Mouse (Mus musculus): ENCODE measurements around the gene Elovl1. TPM values are rescaled to one million over a fixed set of nuclear protein-coding genes. Genes with fewer than 3 reads are reported as not detected.

Gene Elovl1
- polyA plus RNA-seq, 1 experiment: 1,062 TPM

DNA sequence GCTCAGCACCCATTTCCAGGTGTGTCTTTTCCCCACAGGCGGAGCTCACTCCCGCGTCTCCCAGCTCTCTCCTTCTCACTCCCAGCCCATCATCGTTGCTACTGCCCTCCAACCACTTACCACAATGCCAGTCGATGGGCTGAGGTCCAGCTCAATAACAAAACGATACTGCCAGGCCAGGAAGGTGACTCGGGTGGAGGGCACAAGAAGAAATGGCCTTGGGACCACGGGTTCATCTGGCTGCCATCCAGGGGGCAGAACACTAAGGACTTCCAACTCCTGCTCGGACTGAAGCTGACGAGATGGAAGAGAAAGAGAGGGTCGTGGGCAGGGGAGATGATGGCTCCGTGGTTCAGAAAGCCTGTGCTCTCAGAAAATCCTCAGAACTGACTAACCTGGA is 25.2 kb upstream of the Elovl1 start:
- no peak for TF ChIP-seq CTCF (IDR thresholded peaks at IDR 0.05; ENCODE audit: insufficient read depth, low read length)
- no peak for TF ChIP-seq POLR2A (IDR thresholded peaks at IDR 0.05; ENCODE audit: borderline replicate concordance, extremely low read depth, low read depth, low read length)
- H3K4me1 ChIP-seq (ENCODE audit: control insufficient read depth, insufficient read depth, low read length): no peaks in the 10 kb centered on the region; the same call in none of the 2 replicates
- no peak overlapping the region for H3K4me3 ChIP-seq (replicated peaks; ENCODE audit: extremely low read depth, low read depth, low read length)
- DNase-seq: no peak
- 85% methylated on average over 12 of the region's 12 CpGs for WGBS

DNA sequence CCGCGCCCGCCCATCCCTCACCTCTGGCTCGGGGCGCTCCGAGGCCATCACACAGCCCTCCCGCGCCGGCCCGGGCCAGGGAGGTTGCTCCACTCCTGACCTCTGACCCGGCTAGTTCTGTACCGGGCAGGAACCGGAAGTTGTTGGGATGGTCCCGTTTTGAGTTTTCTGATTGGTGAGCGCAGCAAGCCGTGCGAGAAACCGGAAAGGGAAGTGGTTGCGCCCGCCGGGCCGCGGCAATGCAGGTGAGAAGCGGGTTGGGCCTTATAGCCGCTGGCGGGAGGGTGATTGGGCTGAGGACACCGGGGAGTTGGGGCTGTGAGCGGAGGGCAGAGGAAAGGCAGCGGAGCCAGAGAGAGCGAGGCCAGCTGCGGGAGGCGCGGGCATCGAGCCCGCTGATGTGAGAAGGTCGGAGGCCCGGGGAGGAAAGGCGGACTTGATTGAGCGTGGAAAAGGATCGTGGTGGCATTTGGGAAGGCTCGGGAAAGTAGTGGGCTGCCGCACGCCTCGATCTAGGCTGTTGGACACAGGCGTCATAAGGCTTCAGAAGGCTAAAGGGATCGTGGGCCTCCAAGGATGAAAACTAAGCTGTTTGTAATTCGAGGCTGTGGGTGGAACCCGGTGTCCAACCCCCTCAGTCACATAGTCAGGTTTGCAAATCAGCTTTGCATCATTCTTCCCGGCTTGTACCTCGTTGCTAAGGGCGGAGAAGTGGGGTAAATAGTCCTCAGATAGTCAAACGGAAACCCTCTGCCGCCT is 18.6 kb upstream of the Elovl1 start, which contains the start of the genes Szt2 and Med8:
Szt2 (minus strand) TSS at position 132 of the 759 bp plus-strand sequence.
Med8 (plus strand) TSS at position 196 of the 759 bp plus-strand sequence.
- peak; percentile 89 for DNase-seq
- Histone ChIP-seq H3K4me3 (replicated peaks; ENCODE audit: extremely low read depth, low read depth, low read length) (peak within 1 kb of the TSS; percentile 97), H3K4me1 (ENCODE audit: control insufficient read depth, insufficient read depth, low read length) (peaks cover 8% of the 10 kb centered on the region)
- WGBS: 1% methylated on average over 53 of the region's 53 CpGs
- TF ChIP-seq CTCF (IDR thresholded peaks at IDR 0.05; ENCODE audit: insufficient read depth, low read length) (no peak), POLR2A (IDR thresholded peaks at IDR 0.05; ENCODE audit: borderline replicate concordance, extremely low read depth, low read depth, low read length) (peak; percentile 62)

DNA sequence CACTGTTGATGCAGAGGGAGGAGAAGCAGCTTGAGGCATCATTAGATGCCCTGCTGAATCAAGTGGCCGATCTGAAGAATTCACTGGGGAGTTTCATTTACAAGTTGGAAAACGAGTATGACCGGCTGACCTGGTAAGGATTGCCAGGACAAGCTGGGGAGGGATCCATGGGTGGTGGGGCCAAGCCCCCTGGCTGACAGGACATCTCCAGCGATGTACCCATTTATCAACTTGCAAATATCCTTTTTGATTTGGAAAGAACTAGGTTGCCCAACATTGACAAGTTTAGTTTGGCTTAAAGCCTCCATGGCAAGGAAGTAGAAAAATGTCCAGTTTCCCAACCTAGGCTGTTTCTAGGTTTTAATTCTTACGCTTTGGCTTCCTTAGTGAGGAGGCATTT is 17.0 kb upstream of the Elovl1 start:
- no peak for DNase-seq
- Histone ChIP-seq H3K4me1 (ENCODE audit: control insufficient read depth, insufficient read depth, low read length) (peaks cover 8% of the 10 kb centered on the region), H3K4me3 (replicated peaks; ENCODE audit: extremely low read depth, low read depth, low read length) (no peak overlapping the region)
- TF ChIP-seq CTCF (IDR thresholded peaks at IDR 0.05; ENCODE audit: insufficient read depth, low read length) (no peak), POLR2A (IDR thresholded peaks at IDR 0.05; ENCODE audit: borderline replicate concordance, extremely low read depth, low read depth, low read length) (no peak)
- WGBS: 76% methylated on average over 5 of the region's 5 CpGs

DNA sequence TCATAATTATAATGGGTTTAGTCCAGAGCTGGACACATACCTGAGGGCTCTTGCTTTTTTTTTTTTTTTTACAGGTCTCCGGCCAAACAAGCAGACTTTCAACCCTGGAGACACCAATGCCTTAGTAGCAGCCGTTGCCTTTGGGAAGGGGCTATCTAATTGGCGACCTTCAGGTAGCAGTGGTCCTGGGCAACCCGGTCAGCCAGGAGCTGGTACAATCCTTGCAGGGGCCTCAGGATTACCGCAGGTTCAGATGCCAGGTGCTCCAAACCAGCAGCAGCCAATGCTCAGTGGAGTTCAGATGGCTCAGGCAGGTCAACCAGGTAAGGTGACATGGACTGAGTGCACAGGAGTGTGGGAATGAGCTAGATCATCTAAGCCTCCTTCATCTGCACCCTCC is 14.3 kb upstream of the Elovl1 start:
- WGBS: 92% methylated on average over 5 of the region's 5 CpGs
- H3K4me1 ChIP-seq (ENCODE audit: control insufficient read depth, insufficient read depth, low read length): peaks cover 5% of the 10 kb centered on the region
- no peak for DNase-seq
- TF ChIP-seq POLR2A (IDR thresholded peaks at IDR 0.05; ENCODE audit: borderline replicate concordance, extremely low read depth, low read depth, low read length) (no peak), CTCF (IDR thresholded peaks at IDR 0.05; ENCODE audit: insufficient read depth, low read length) (no peak)
- no peak overlapping the region for H3K4me3 ChIP-seq (replicated peaks; ENCODE audit: extremely low read depth, low read depth, low read length)

DNA sequence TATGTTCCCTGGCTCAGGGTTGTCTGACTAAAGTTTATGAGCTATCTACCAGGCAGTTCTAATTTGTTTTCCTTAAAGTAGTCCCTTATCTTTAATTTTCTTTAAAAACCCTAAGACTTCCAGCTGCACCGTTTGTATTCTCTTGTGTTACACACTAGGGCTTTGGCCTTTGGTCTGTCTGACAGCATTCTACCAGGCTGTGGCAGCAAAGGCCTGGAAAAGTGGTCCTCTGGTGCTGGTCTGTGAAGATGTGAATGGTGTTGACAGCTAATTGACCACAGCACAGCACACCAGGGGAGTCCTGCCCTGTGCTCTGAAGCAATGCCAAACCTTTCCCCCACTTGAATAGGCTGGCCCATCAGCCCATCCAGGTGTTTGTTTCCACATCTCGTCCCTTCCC is 12.1 kb upstream of the Elovl1 start:
- no peak overlapping the region for H3K4me3 ChIP-seq (replicated peaks; ENCODE audit: extremely low read depth, low read depth, low read length)
- no peak for DNase-seq
- TF ChIP-seq CTCF (IDR thresholded peaks at IDR 0.05; ENCODE audit: insufficient read depth, low read length) (no peak), POLR2A (IDR thresholded peaks at IDR 0.05; ENCODE audit: borderline replicate concordance, extremely low read depth, low read depth, low read length) (no peak)
- H3K4me1 ChIP-seq (ENCODE audit: control insufficient read depth, insufficient read depth, low read length): no peaks in the 10 kb centered on the region; the same call in 1 of the 2 replicates
- WGBS: 70% methylated on average over 2 of the region's 2 CpGs

DNA sequence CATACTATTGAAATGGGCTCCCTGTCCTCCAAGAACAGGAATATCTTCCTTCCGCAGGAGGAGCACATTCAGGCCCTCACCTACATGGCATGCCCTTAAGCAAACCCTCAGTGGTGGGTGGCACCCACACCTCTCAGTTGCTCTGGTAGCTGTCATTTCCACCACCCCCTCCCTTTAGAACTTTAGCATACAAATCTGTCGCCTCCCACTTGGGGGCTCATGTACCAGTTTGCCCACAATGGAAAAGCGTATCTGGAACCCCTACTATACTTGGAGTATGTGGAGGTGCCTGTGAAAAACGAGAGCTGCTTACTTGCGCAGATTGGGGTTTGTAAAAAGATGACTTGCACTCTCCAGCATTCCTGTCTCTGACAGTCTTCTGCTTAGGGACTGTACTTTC is 11.6 kb upstream of the Elovl1 start:
- Histone ChIP-seq H3K4me1 (ENCODE audit: control insufficient read depth, insufficient read depth, low read length) (no peaks in the 10 kb centered on the region), H3K4me3 (replicated peaks; ENCODE audit: extremely low read depth, low read depth, low read length) (no peak overlapping the region)
- WGBS: 90% methylated on average over 5 of the region's 5 CpGs
- TF ChIP-seq CTCF (IDR thresholded peaks at IDR 0.05; ENCODE audit: insufficient read depth, low read length): no peak
- no peak for TF ChIP-seq POLR2A (IDR thresholded peaks at IDR 0.05; ENCODE audit: borderline replicate concordance, extremely low read depth, low read depth, low read length)
- no peak for DNase-seq

DNA sequence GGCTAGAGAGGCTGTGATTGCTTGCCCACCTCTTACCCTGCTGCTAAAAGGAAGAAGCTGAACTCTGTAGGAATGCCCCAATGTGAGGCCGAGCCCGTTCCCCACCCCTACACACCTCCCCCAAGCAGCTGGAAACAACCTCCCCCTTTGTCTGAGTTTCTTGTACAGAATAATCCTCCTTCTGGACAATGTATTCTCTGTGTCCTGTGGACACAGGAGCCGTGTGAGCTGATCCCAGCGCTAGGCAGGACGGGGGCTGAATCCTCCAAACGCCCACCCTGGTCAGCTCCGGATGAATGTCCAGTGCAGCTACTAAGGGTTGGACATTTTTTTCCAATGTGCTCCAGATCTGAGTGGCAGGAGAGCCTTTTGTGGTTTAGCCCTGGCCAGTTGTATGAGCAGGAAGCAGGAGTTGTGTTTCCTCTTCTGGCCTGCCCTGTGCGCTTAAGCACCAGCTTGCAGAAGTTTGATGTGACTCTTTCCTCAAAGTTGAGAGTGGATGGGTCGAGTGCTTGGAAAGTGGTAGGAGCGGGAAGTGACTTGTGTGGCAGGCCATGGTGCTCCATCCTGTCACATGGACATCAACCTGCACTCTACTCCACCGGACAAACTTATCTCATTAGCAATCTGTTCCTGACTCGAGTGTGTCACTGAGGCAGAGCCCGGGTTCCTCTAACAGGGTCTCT is 10.6 kb upstream of the Elovl1 start:
- 77% methylated on average over 13 of the region's 13 CpGs for WGBS
- no peak for DNase-seq
- Histone ChIP-seq H3K4me3 (replicated peaks; ENCODE audit: extremely low read depth, low read depth, low read length) (no peak overlapping the region), H3K4me1 (ENCODE audit: control insufficient read depth, insufficient read depth, low read length) (no peaks in the 10 kb centered on the region)
- TF ChIP-seq POLR2A (IDR thresholded peaks at IDR 0.05; ENCODE audit: borderline replicate concordance, extremely low read depth, low read depth, low read length) (no peak), CTCF (IDR thresholded peaks at IDR 0.05; ENCODE audit: insufficient read depth, low read length) (no peak)

DNA sequence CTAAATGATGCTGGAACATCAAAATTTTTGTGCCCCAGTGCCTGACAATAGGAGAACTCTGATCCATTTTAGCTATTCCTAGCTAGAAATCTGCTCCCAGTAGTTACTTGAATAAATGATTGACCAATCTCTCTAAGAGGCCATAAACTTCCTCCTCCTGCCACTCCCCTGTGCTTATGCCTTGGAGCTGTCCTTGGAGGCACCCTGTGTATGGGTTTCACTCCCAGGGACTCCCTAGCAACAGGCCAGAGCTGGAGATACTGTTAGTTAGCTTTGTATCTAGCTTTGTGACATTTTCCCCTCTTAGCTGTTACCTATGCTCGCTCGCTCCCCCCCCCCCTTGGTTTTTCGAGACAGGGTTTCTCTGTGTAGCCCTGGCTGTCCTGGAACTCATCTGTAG is 6.5 kb upstream of the Elovl1 start:
- WGBS: 96% methylated on average over 3 of the region's 3 CpGs
- TF ChIP-seq CTCF (IDR thresholded peaks at IDR 0.05; ENCODE audit: insufficient read depth, low read length): no peak
- no peak for TF ChIP-seq POLR2A (IDR thresholded peaks at IDR 0.05; ENCODE audit: borderline replicate concordance, extremely low read depth, low read depth, low read length)
- Histone ChIP-seq H3K4me3 (replicated peaks; ENCODE audit: extremely low read depth, low read depth, low read length) (no peak overlapping the region), H3K4me1 (ENCODE audit: control insufficient read depth, insufficient read depth, low read length) (peaks cover 6% of the 10 kb centered on the region)
- DNase-seq: no peak

DNA sequence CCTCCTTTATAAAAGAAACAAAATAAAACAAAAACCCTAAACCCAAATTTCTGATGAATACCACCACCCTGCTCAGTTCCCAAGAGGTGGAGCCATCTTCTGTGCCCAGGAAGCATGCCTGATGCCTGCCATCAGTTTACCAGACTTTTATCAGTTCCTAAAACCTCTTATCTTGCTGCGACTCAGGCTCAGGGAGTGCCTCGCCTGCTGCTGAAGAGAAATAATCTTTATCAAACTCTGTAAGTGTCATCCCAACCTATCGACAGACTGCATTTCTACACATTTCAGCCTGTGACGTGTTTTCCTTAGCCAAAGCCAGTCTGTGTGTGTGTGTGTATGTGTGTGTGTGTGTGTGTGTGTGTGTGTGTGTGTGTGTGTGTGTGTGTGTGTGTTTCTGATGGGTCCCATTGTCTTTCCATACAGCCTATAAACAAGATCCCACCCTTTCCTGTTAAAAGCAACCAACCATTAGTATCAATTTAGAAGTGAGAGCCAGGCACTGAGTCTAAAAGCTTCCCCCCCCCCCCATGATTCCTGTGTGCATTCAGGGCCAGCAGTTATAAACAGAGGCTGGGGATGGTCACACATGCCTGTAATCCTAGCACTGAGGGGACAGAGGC is 3.2 kb upstream of the Elovl1 start:
- DNase-seq: no peak
- WGBS: 49% methylated on average over 4 of the region's 4 CpGs
- H3K4me3 ChIP-seq (replicated peaks; ENCODE audit: extremely low read depth, low read depth, low read length): no peak overlapping the region
- peaks cover 20% of the 10 kb centered on the region for H3K4me1 ChIP-seq (ENCODE audit: control insufficient read depth, insufficient read depth, low read length)
- TF ChIP-seq POLR2A (IDR thresholded peaks at IDR 0.05; ENCODE audit: borderline replicate concordance, extremely low read depth, low read depth, low read length) (peak; percentile 6; the same call in 1 of the 2 replicates), CTCF (IDR thresholded peaks at IDR 0.05; ENCODE audit: insufficient read depth, low read length) (no peak)
